Mouse (Mus musculus) midbrain, embryonic 16.5 days (tissue): Measurements from ENCODE around the gene Syn3. TPM values are rescaled to one million over a fixed set of nuclear protein-coding genes. Genes with fewer than 3 reads are reported as not detected.

Source experiments
- ATAC-seq: fragments of 200-750 bp; cut with Nextera tagmentation; 2 replicates; pipeline ENCODE4 v1.8.0; 2017; ENCODE audit warnings: moderate TSS enrichment
- H3K27ac ChIP-seq: fragments of 300-500 bp; sonication (generic); 2 replicates; pipeline ENCODE4 v1.5.1; 2014; ENCODE audit warnings: mild to moderate bottlenecking, low read length, mixed read lengths
- H3K27me3 ChIP-seq: fragments of 300-500 bp; sonication (generic); 2 replicates; pipeline ENCODE4 v1.6.1; 2014; ENCODE audit warnings: low read depth, low read length, mixed read lengths; ENCODE audit not compliant: control insufficient read depth, insufficient read depth
- H3K36me3 ChIP-seq: fragments of 300-500 bp; sonication (generic); 2 replicates; pipeline ENCODE4 v1.6.1; 2014; ENCODE audit warnings: mild to moderate bottlenecking, low read length, moderate library complexity, mixed read lengths; ENCODE audit not compliant: control insufficient read depth, insufficient read depth
- H3K4me1 ChIP-seq: fragments of 300-500 bp; sonication (generic); 2 replicates; pipeline ENCODE4 v1.6.1; 2014; ENCODE audit warnings: mild to moderate bottlenecking, low read length, mixed read lengths; ENCODE audit not compliant: control insufficient read depth, insufficient read depth
- H3K4me2 ChIP-seq: fragments of 300-500 bp; sonication (generic); 2 replicates; pipeline ENCODE4 v1.6.1; 2014; ENCODE audit warnings: mild to moderate bottlenecking, low read length, mixed read lengths
- H3K4me3 ChIP-seq: fragments of 300-500 bp; sonication (generic); 2 replicates; pipeline ENCODE4 v1.5.1; 2014; ENCODE audit warnings: low read depth, mild to moderate bottlenecking, low read length, moderate library complexity, mixed read lengths
- H3K9ac ChIP-seq: fragments of 300-500 bp; sonication (generic); 2 replicates; pipeline ENCODE4 v1.6.1; 2014; ENCODE audit warnings: low read depth, low read length, mixed read lengths
- H3K9me3 ChIP-seq: fragments of 300-500 bp; sonication (generic); replicated peaks from 2 replicates; pipeline ENCODE4 v1.6.1; 2014; ENCODE audit warnings: mild to moderate bottlenecking, low read length, mixed read lengths; ENCODE audit not compliant: control insufficient read depth, poor library complexity, severe bottlenecking
- WGBS: fragments of 180-500 bp; shearing (Covaris S2); extraction: QIAGEN DNeasy Blood & Tissue Kit; methylation state at CpG from one replicate; pipeline ENCODE4 v1.1.7; 2014; 5-methylcytosine and 5-hydroxymethylcytosine counted together
- polyA plus RNA-seq: library from polyadenylated mRNA; unstranded; fragments of >200 nt; fragmentation: Nextera tagmentation; extraction: Ambion mirVana; gene quantifications from 2 replicates; pipeline ENCODE4 v1.2.1, GENCODE M21; 2015

Syn3 gene
- polyA plus RNA-seq, 1 experiment from 2014 or later: 34.0 TPM

GRCm38 (mm10) chr10:86356819-86357563 lies 141.7 kb downstream of the Syn3 start:
- Histone ChIP-seq H3K4me1 (no peaks in the 10 kb centered on the region), H3K4me3 (no peak overlapping the region), H3K9me3 (no peaks in the 10 kb centered on the region; the same call in 1 of the 2 replicates), H3K27me3 (no peaks in the 10 kb centered on the region), H3K4me2 (no peak overlapping the region), H3K9ac (no peak overlapping the region), H3K36me3 (peaks cover 13% of the 10 kb centered on the region), H3K27ac (no peak overlapping the region)
- ATAC-seq: no peak
- 63% methylated on average over 5 of the region's 5 CpGs for WGBS

GRCm38 (mm10) chr10:86352521-86352920 lies 146.2 kb downstream of the Syn3 start:
- H3K36me3 ChIP-seq: peaks cover 18% of the 10 kb centered on the region
- H3K27me3 ChIP-seq: no peaks in the 10 kb centered on the region
- no peaks in the 10 kb centered on the region for H3K9me3 ChIP-seq
- H3K4me1 ChIP-seq: no peaks in the 10 kb centered on the region
- H3K4me2 ChIP-seq: no peak overlapping the region
- no peak for ATAC-seq
- no peak overlapping the region for H3K9ac ChIP-seq
- no peak overlapping the region for H3K4me3 ChIP-seq
- 94% methylated on average over 3 of the region's 3 CpGs for WGBS
- H3K27ac ChIP-seq: no peak overlapping the region

GRCm38 (mm10) chr10:86351287-86351686 lies 147.4 kb downstream of the Syn3 start:
- no peak overlapping the region for H3K27ac ChIP-seq
- no peak overlapping the region for H3K4me2 ChIP-seq
- no peaks in the 10 kb centered on the region for H3K9me3 ChIP-seq
- WGBS: 90% methylated on average over 2 of the region's 2 CpGs
- no peak overlapping the region for H3K9ac ChIP-seq
- no peak for ATAC-seq
- H3K4me1 ChIP-seq: no peaks in the 10 kb centered on the region
- H3K27me3 ChIP-seq: no peaks in the 10 kb centered on the region
- peaks cover 18% of the 10 kb centered on the region for H3K36me3 ChIP-seq
- H3K4me3 ChIP-seq: no peak overlapping the region

DNA sequence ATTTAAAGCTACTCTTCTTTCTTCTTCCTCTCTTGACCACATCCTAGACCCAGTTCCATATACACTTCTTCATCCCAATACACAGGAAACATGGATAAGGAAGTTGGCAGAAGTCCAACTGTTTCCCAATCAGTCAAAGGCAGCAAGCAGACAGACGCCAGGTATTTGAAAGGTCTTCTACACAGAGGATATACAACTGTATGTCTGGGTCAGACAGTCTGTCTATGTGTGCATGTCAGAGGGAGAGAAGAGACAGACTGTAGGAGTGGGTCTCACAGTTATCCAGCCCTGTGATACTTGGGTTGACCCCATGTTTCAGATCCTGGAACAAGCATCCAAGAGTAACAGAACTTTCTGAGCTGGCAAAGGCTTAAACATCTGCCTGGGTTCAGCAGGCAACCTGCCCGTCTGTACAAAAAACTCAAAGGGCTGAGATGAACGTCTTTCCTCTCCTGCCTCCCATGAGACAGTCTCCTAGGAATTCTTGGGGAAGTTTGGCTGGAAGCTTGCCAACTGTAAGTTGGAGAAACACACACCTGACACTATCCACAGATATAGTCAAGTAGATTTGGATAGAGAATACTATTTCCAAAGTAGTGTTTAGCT lies 152.4 kb downstream of the Syn3 start:
- Histone ChIP-seq H3K27ac (no peak overlapping the region), H3K4me2 (no peak overlapping the region), H3K9me3 (no peaks in the 10 kb centered on the region), H3K4me1 (no peaks in the 10 kb centered on the region; the same call in 1 of the 2 replicates), H3K27me3 (no peaks in the 10 kb centered on the region), H3K36me3 (peaks cover 6% of the 10 kb centered on the region; the same call in 1 of the 2 replicates), H3K9ac (no peak overlapping the region), H3K4me3 (no peak overlapping the region)
- 63% methylated on average over 3 of the region's 3 CpGs for WGBS
- no peak for ATAC-seq

- H3K4me1 ChIP-seq: no peaks in the 10 kb centered on the region; the same call in 1 of the 2 replicates
- no peak overlapping the region for H3K27ac ChIP-seq
- 96% methylated on average over 9 of the region's 9 CpGs for WGBS
- H3K27me3 ChIP-seq: no peaks in the 10 kb centered on the region
- H3K9ac ChIP-seq: no peak overlapping the region
- no peaks in the 10 kb centered on the region for H3K9me3 ChIP-seq
- H3K36me3 ChIP-seq: peaks cover 3% of the 10 kb centered on the region; the same call in 1 of the 2 replicates
- no peak overlapping the region for H3K4me3 ChIP-seq
- H3K4me2 ChIP-seq: no peak overlapping the region
- no peak for ATAC-seq
Observed at GRCm38 (mm10) chr10:86345645-86346044, 153.1 kb downstream of the Syn3 start.

GRCm38 (mm10) chr10:86344654-86345053 lies 154.0 kb downstream of the Syn3 start:
- Histone ChIP-seq H3K27ac (no peak overlapping the region), H3K4me3 (no peak overlapping the region), H3K9ac (no peak overlapping the region), H3K4me1 (no peaks in the 10 kb centered on the region; the same call in 1 of the 2 replicates), H3K4me2 (no peak overlapping the region), H3K36me3 (no peaks in the 10 kb centered on the region), H3K9me3 (no peaks in the 10 kb centered on the region), H3K27me3 (no peaks in the 10 kb centered on the region)
- ATAC-seq: no peak
- WGBS: 84% methylated on average over 6 of the region's 6 CpGs

GRCm38 (mm10) chr10:86343931-86344330 lies 154.8 kb downstream of the Syn3 start:
- Histone ChIP-seq H3K4me3 (no peak overlapping the region), H3K27me3 (no peaks in the 10 kb centered on the region), H3K9me3 (no peaks in the 10 kb centered on the region), H3K9ac (no peak overlapping the region), H3K27ac (no peak overlapping the region), H3K4me1 (no peaks in the 10 kb centered on the region; the same call in 1 of the 2 replicates), H3K36me3 (no peaks in the 10 kb centered on the region), H3K4me2 (no peak overlapping the region)
- no peak for ATAC-seq
- 93% methylated on average over 7 of the region's 7 CpGs for WGBS

- WGBS: 81% methylated on average over 6 of the region's 6 CpGs
Observed at GRCm38 (mm10) chr10:86343362-86343761, 155.3 kb downstream of the Syn3 start.

GRCm38 (mm10) chr10:86342713-86343112 lies 156.0 kb downstream of the Syn3 start:
- no peaks in the 10 kb centered on the region for H3K36me3 ChIP-seq
- H3K27ac ChIP-seq: no peak overlapping the region
- no peak for ATAC-seq
- no peaks in the 10 kb centered on the region; the same call in 1 of the 2 replicates for H3K4me1 ChIP-seq
- H3K4me3 ChIP-seq: no peak overlapping the region
- H3K27me3 ChIP-seq: no peaks in the 10 kb centered on the region
- no peaks in the 10 kb centered on the region for H3K9me3 ChIP-seq
- H3K9ac ChIP-seq: no peak overlapping the region
- H3K4me2 ChIP-seq: no peak overlapping the region
- WGBS: 57% methylated on average over 7 of the region's 7 CpGs

More at GRCm38 (mm10) chr10:86343362-86343761, 155.3 kb downstream of the Syn3 start:
- H3K9me3 ChIP-seq: no peaks in the 10 kb centered on the region
- H3K27me3 ChIP-seq: no peaks in the 10 kb centered on the region
- H3K27ac ChIP-seq: no peak overlapping the region
- H3K4me3 ChIP-seq: no peak overlapping the region
- no peak for ATAC-seq
- no peaks in the 10 kb centered on the region; the same call in 1 of the 2 replicates for H3K4me1 ChIP-seq
- no peaks in the 10 kb centered on the region for H3K36me3 ChIP-seq
- no peak overlapping the region for H3K4me2 ChIP-seq
- no peak overlapping the region for H3K9ac ChIP-seq
